Mouse (Mus musculus): Measurements from ENCODE around the gene Srsf9. TPM values are rescaled to one million over a fixed set of nuclear protein-coding genes. Genes with fewer than 3 reads are reported as not detected.

The Srsf9 gene
- polyA plus RNA-seq, 1 experiment: 67.6 TPM

DNA sequence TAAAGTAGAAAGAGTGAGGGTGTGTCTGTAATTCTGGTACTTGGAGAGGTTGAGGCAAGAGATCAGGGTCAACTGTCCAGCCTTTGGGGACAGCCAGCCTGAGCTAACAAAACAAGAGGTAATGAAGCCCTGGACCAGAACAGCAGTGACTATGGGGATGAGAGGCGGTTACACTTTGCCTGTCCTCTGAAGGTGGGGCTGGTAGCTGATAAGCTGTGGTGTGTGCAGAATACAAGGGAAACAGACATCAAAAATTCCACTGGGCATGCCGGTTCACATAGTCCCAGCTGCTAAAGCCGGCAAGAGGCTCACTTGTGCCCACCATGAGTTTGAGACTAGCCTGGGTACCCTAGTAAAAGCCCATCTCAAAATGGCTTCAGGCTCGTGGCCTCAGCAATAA lies 14.6 kb upstream of the Srsf9 start:
- Histone ChIP-seq H3K36me3 (ENCODE audit: control insufficient read depth, insufficient read depth, low read length) (no peaks in the 10 kb centered on the region), H3K27ac (ENCODE audit: control insufficient read depth, insufficient read depth, low read length) (no peak overlapping the region), H3K27me3 (ENCODE audit: control insufficient read depth, insufficient read depth, low read length) (no peaks in the 10 kb centered on the region), H3K4me3 (ENCODE audit: control insufficient read depth, insufficient read depth, low read length) (no peak overlapping the region), H3K4me1 (replicated peaks; ENCODE audit: control insufficient read depth, insufficient read depth, low read length) (peaks cover 6% of the 10 kb centered on the region)
- TF ChIP-seq POLR2A (IDR thresholded peaks at IDR 0.05; ENCODE audit: control insufficient read depth, extremely low read depth, insufficient read depth, low read length, poor library complexity): no peak
- no peak for TF ChIP-seq CTCF (IDR thresholded peaks at IDR 0.05; ENCODE audit: borderline replicate concordance, control insufficient read depth, extremely low read depth, insufficient read depth, low read length, poor library complexity)
- no peak for DNase-seq
- 86% methylated on average over 4 of the region's 4 CpGs for WGBS

DNA sequence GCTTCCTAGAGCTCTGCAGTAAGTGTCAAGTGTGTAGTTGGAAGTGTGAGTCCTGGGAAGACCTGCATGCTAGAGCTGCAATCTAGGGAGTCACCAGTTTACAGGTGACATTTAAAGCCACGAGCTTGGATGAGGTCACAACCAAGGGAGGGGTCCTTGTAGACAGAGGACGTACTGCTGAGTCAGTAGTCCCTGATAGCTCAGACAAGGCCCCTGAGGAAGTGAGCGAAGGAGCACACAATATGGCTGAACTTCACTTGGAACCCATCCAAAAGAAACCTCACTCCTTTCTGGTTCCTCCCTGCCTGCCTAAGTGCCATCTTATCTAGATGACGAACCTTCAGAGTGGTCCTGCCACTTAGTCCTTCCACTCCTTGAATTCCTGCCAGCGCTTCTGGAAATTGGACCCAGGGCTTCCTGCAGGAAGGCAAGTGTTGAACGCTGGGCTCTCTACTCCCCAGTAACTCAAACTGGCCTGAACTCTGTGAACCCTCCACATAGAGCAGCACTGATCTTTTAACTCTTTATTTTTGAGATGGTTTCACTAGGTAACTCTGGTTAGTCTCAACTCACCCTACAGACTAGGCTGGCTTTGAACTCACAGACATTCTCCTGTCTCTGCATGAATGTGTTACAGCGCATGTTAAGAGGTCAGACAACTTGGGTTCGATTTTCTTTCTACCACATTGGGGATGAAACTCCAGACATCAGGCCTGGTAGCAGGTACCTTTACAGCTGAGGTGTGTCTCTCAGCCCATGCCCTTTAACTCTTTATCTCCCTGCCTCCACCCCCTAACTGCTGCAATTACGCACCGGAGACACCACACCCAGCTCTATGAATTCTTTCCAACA lies 13.9 kb upstream of the Srsf9 start:
- Histone ChIP-seq H3K27me3 (ENCODE audit: control insufficient read depth, insufficient read depth, low read length) (no peaks in the 10 kb centered on the region), H3K4me3 (ENCODE audit: control insufficient read depth, insufficient read depth, low read length) (no peak overlapping the region), H3K36me3 (ENCODE audit: control insufficient read depth, insufficient read depth, low read length) (no peaks in the 10 kb centered on the region), H3K27ac (ENCODE audit: control insufficient read depth, insufficient read depth, low read length) (no peak overlapping the region), H3K4me1 (replicated peaks; ENCODE audit: control insufficient read depth, insufficient read depth, low read length) (peaks cover 11% of the 10 kb centered on the region)
- TF ChIP-seq POLR2A (IDR thresholded peaks at IDR 0.05; ENCODE audit: control insufficient read depth, extremely low read depth, insufficient read depth, low read length, poor library complexity): no peak
- TF ChIP-seq CTCF (IDR thresholded peaks at IDR 0.05; ENCODE audit: borderline replicate concordance, control insufficient read depth, extremely low read depth, insufficient read depth, low read length, poor library complexity): no peak
- DNase-seq: no peak
- WGBS: 67% methylated on average over 10 of the region's 10 CpGs

DNA sequence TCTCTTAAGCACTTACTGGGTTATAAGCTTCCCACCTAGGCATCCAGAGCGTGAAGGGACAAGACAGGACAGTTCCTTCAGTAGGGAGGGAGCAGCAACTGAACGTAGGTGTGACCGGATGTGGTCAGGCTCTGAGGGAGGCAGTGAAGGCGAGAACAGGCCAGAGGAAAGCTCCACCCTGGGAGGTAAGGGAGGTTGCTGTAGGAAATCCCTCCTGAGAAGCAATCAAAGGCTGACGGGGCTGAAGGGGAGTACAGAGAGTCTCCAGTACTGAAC lies 13.4 kb upstream of the Srsf9 start:
- peaks cover 14% of the 10 kb centered on the region for H3K4me1 ChIP-seq (replicated peaks; ENCODE audit: control insufficient read depth, insufficient read depth, low read length)
- WGBS: 65% methylated on average over 5 of the region's 5 CpGs
- H3K27me3 ChIP-seq (ENCODE audit: control insufficient read depth, insufficient read depth, low read length): no peaks in the 10 kb centered on the region
- no peak overlapping the region for H3K27ac ChIP-seq (ENCODE audit: control insufficient read depth, insufficient read depth, low read length)
- H3K36me3 ChIP-seq (ENCODE audit: control insufficient read depth, insufficient read depth, low read length): no peaks in the 10 kb centered on the region
- H3K4me3 ChIP-seq (ENCODE audit: control insufficient read depth, insufficient read depth, low read length): no peak overlapping the region
- TF ChIP-seq POLR2A (IDR thresholded peaks at IDR 0.05; ENCODE audit: control insufficient read depth, extremely low read depth, insufficient read depth, low read length, poor library complexity) (no peak), CTCF (IDR thresholded peaks at IDR 0.05; ENCODE audit: borderline replicate concordance, control insufficient read depth, extremely low read depth, insufficient read depth, low read length, poor library complexity) (no peak)
- DNase-seq: no peak

DNA sequence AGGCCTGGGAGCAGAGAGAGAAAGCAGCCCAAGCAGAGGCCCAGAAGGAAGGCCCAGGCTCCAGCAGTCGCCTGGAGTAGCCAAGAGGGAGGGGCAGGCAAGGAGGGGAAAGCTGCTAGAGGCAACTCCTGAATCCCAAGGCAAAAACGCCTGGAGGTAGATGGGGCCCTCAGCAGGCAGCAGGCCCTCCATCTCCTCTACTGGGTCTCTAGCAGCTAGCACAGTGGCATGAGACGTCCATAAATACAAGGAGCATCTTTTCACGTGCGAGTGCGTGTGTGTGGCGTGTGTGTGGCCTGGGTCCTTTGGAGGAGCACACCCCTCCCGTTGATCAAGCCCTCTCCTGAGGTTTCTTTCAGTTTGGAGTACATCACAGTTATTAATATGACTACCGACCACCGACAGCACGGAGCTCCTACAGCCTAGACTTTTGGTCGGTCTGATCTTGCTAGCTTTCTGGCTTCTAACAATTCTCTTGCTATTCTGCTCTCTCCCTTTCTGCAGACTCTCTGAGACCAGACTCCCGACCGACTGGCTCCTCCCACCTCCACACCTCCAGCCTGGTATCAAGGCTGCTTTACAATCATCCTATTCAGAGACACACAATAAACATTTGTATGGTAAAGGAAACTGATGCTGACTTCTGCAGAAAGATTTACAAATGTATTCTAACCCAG lies 9.9 kb upstream of the Srsf9 start:
- DNase-seq: no peak
- no peaks in the 10 kb centered on the region for H3K27me3 ChIP-seq (ENCODE audit: control insufficient read depth, insufficient read depth, low read length)
- H3K4me1 ChIP-seq (replicated peaks; ENCODE audit: control insufficient read depth, insufficient read depth, low read length): peaks cover 22% of the 10 kb centered on the region
- H3K36me3 ChIP-seq (ENCODE audit: control insufficient read depth, insufficient read depth, low read length): no peaks in the 10 kb centered on the region
- H3K4me3 ChIP-seq (ENCODE audit: control insufficient read depth, insufficient read depth, low read length): no peak overlapping the region
- WGBS: 63% methylated on average over 14 of the region's 14 CpGs
- TF ChIP-seq POLR2A (IDR thresholded peaks at IDR 0.05; ENCODE audit: control insufficient read depth, extremely low read depth, insufficient read depth, low read length, poor library complexity) (no peak), CTCF (IDR thresholded peaks at IDR 0.05; ENCODE audit: borderline replicate concordance, control insufficient read depth, extremely low read depth, insufficient read depth, low read length, poor library complexity) (no peak)
- H3K27ac ChIP-seq (ENCODE audit: control insufficient read depth, insufficient read depth, low read length): peak overlapping the region; percentile 63

DNA sequence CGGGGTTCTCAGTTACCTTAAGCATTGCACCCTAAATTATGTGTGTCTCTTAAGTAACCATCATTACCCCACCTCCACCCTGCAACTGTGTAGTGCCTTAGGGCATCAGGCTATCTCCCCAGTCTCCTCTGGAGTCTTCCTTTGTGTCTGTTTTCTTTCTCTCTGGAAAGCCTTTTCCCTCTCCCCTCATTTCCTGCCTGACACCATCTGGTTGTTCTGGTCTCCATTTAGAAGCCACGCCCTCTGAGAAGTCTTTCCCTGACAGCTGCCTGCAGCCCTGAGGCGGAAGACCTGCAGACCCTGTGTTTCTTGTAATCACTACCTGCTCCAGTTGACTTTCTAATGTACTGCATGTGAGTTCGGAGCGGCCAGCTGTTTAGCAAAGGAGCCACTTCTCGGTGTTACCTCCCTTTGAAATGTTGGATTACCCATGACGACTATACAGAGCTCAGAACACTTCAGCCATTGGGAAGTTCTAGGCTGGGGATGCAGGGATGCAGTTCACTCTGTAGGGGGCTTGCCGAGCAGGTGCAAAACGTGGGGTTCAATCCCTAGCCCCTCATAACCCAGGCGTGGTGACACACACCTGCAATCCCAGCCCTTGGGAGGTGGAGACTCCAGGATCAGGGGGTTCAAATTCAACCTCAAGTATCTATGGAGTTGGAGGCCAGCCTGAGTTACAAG lies 9.2 kb upstream of the Srsf9 start:
- no peak overlapping the region for H3K4me3 ChIP-seq (ENCODE audit: control insufficient read depth, insufficient read depth, low read length)
- TF ChIP-seq POLR2A (IDR thresholded peaks at IDR 0.05; ENCODE audit: control insufficient read depth, extremely low read depth, insufficient read depth, low read length, poor library complexity): no peak
- TF ChIP-seq CTCF (IDR thresholded peaks at IDR 0.05; ENCODE audit: borderline replicate concordance, control insufficient read depth, extremely low read depth, insufficient read depth, low read length, poor library complexity): no peak
- no peaks in the 10 kb centered on the region for H3K36me3 ChIP-seq (ENCODE audit: control insufficient read depth, insufficient read depth, low read length)
- peaks cover 22% of the 10 kb centered on the region for H3K4me1 ChIP-seq (replicated peaks; ENCODE audit: control insufficient read depth, insufficient read depth, low read length)
- WGBS: 25% methylated on average over 10 of the region's 10 CpGs
- no peaks in the 10 kb centered on the region for H3K27me3 ChIP-seq (ENCODE audit: control insufficient read depth, insufficient read depth, low read length)
- H3K27ac ChIP-seq (ENCODE audit: control insufficient read depth, insufficient read depth, low read length): peak overlapping the region; percentile 79
- DNase-seq: peak; percentile 69
